Mouse (Mus musculus) embryonic stem cell, embryonic (primary cell): ENCODE data around the gene Sema6b.

Source experiments
- CTCF ChIA-PET, 4 experiments: fragments of 300-600 bp in 2 of 4; fragments of 350-600 bp in 2 of 4; sonication (Branson Sonifier 250); formaldehyde crosslinking; loops; one replicate each; lab custom pipeline; 2022; ENCODE audit warnings: inconsistent platforms in 2 of 4; lab: Charles Lee
- POLR2A ChIA-PET, 4 experiments: fragments of 300-600 bp in 2 of 4; fragments of 350-600 bp in 2 of 4; sonication (Branson Sonifier 250); formaldehyde crosslinking; loops; one replicate each; lab custom pipeline; 2022; ENCODE audit warnings: antibody characterized with exemption in 4 of 4, inconsistent platforms in 1 of 4; lab: Charles Lee

Sema6b gene

DNA sequence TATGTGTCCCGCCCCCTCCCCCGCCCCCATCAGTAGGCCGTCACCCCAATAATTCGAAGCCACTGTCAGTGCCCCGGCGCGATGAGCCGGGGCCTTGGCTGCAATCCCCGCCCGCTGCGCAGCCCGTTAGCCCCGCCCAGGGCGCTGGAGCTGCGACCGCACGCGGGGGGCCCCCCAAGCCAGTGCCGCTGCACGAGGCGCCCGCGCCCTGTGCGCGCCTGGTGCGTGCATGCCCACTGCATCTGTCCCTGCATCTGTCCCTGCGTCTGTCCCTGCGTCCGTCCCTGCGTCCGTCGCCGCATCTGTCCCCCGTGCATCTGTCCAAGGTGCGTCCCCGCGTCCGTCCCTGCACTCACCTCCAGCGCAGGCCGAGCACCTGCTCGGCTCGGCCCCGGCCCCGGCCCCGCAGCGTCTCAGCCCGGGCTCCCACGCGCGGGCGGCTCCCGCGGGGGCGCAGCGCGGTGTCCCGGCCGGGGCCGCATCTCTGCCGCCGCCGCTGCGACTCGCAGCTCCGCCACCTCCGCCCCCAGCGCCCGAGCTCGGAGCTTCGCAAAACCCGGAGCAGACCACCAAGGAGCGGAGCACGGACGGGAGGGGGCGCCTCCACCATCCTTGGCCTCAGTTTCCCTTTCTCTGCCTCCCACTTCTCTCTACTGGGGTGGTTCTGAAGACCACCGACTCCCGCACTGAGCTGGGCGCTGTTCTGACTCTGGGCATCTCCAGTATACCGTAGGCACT is at the start of gene Sema6b:
Gene Sema6b (minus strand): TSS at position 486 of the 738 bp plus-strand sequence.
- CTCF ChIA-PET = interaction anchor here (0.6 to 3.5 kb wide), 14 partner anchors 8 to 181 kb away, joined by 3 to 20 read pairs (median 3); partner anchors contain the start of genes Sh3gl1 (in 1 of the 4) and Yju2 (in 1 of the 4)
- POLR2A ChIA-PET = interaction anchor here in 3 of 4 experiments (0.6 to 1.9 kb wide), 13 partner anchors 9 to 931 kb away, joined by 3 to 12 read pairs (median 4); partner anchors contain the start of genes Dpp9 (in 1 of the 3), Hdgfl2 (in 1 of the 3) and Uhrf1 (in 1 of the 3)

DNA sequence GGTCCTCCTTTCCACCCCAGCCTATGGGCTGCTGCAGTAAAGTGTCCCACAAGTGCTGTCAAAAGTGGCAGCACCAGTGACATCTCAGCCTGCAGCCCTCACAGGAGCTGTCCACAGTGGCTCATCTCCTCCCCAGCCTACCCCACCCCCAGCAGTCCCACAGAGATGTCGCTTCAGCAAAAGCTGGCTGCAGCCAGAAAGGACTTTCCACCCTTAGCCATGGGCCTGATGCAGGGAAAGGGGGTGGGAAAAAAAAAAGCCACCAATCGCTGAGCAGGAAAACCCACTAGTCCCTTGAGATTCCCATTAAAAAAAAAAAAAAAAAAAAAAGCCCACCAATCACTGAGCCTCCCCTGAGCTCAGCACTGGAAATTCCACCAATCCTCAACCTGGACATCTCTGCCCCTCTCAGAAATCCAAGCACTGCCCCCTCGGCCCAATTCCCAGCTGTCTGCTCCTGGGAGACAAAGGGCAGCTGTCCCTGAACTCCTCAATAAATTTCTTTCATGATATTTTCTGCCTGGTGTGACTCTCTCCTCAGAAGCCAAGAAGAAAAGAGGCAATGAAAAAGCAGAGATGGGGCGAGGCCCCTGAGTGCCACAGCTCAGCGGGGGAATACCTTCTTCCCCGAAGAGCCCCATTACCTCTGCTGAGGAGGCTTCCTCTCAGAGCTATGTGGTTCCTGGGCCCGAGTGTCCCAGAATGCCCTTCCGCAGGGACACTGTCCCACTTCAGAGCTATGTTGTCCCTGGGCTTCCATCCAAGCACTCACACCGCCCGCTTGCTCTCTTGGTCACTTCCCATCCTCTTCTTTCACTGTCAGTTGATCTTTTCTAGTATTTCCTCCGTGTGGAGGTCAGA is 45.4 kb upstream of the Sema6b start:
- ChIA-PET POLR2A (interaction anchor here in 3 of 4 experiments (0.6 to 2.3 kb wide), 39 partner anchors 9 to 846 kb away, joined by 3 to 12 read pairs (median 4); partner anchors contain the start of genes Dpp9 (in 2 of the 3), Lonp1 (in 2 of the 3), Catsperd (in 1 of the 3) and Gm17949 (in 1 of the 3)), CTCF (interaction anchor here (0.6 to 1.2 kb wide), 22 partner anchors 9 to 502 kb away, joined by 3 to 8 read pairs (median 4); partner anchors contain the start of genes Plin4 (in 1 of the 4) and Sh3gl1 (in 1 of the 4))

DNA sequence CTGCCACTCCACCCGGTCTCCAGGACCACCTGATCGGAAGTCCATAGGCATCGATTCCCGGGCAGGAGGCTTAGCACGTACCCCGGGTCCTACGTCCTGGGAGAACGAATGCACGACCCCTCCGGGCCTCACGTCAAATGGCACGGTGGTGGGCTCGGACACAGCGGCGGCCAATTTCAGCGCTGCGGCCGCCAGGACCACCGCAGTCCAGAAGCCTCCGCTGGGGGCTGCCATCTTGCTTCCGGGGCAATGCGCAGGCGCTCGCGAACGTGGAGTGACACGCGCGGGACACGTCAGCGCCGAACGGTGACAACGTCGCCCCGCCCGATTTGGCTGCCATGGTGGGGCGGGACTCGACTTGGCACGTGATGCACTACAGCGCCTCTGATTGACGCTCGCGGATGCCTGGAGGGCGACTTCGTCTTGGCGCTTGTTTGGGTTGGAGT is 43.5 kb upstream of the Sema6b start, which contains the start of gene Mydgf:
Gene Mydgf (minus strand): TSS at position 263 of the 446 bp plus-strand sequence.
- ChIA-PET CTCF (interaction anchor here in 2 of 4 experiments (0.8 to 1.8 kb wide), 5 partner anchors 11 to 149 kb away, joined by 3 to 9 read pairs (median 3); no protein-coding TSS in a partner anchor), POLR2A (interaction anchor here in 3 of 4 experiments (0.8 to 1.5 kb wide), 12 partner anchors 9 to 224 kb away, joined by 3 to 13 read pairs (median 4); partner anchors contain the start of genes Hdgfl2 (in 1 of the 3), Sema6b (in 1 of the 3) and Yju2 (in 1 of the 3))

DNA sequence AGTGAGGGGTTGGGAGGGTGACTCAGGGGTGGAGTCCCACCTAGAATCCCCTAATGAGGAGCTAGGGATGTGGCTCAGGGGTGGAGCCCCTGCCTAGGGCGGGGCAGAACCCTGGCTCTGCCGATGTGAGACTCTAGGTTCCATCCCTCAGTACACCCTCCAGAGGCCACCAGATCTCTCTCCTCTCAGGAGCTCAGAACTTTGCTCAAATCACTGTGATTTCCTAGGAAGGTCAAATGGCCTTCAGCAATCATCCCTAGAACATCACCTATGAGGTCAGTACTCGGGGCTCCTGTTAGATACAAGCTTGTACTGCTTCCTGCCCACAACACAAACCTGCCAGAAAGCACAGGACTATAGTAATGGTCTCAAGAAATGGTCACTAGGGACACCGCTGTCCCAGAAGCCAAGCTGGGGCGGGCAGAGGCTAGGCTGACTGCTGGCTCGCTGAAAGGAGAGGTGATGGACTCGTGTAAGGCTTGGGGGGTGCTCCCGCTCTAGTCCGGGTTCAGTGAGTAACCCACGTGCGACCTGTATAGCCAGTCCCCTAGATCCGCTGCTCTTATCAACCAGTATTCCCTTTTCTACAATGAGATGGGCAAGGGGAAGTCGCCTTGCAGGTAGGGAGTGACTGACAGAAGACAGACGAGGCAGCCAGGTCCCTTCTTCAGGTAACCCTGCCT is 43.0 kb upstream of the Sema6b start:
- POLR2A ChIA-PET = interaction anchor here in 3 of 4 experiments (0.6 to 1.6 kb wide), 29 partner anchors 8 to 231 kb away, joined by 3 to 13 read pairs (median 4); partner anchors contain the start of genes Dpp9 (in 1 of the 3), Ebi3 (in 1 of the 3), Hdgfl2 (in 1 of the 3) and Sema6b (in 1 of the 3)

DNA sequence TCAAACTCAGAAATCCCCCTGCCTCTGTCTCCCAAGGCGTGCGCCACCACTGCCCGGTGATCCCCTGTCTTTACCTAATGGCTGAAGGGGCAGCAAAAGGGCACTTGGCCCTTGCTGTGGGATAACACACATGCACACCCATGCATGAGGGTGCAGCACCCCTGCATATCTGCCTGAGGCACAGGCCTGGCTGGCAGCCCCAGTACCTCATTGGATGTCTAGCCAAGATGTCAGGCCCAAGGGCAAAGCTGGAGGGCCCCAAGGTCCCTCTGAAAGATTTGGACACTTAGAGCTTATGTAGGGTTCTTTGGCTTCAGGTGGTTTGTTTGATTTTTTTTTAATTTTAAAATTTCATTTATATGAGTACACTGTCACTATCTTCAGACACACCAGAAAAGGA is 35.3 kb upstream of the Sema6b start:
- POLR2A ChIA-PET = interaction anchor here in 2 of 4 experiments (0.7 to 2.5 kb wide), 8 partner anchors 8 to 97 kb away, joined by 3 to 13 read pairs (median 4); no protein-coding TSS in a partner anchor
- CTCF ChIA-PET = interaction anchor here in 1 of 4 experiments (0.6 kb wide), 1 partner anchor 53 kb away, joined by 4 read pairs; no protein-coding TSS in a partner anchor

More for the DNA sequence above, 43.0 kb upstream of the Sema6b start:
- CTCF ChIA-PET = interaction anchor here in 3 of 4 experiments (0.6 to 1.8 kb wide), 12 partner anchors 11 to 489 kb away, joined by 3 to 9 read pairs (median 3); no protein-coding TSS in a partner anchor

DNA sequence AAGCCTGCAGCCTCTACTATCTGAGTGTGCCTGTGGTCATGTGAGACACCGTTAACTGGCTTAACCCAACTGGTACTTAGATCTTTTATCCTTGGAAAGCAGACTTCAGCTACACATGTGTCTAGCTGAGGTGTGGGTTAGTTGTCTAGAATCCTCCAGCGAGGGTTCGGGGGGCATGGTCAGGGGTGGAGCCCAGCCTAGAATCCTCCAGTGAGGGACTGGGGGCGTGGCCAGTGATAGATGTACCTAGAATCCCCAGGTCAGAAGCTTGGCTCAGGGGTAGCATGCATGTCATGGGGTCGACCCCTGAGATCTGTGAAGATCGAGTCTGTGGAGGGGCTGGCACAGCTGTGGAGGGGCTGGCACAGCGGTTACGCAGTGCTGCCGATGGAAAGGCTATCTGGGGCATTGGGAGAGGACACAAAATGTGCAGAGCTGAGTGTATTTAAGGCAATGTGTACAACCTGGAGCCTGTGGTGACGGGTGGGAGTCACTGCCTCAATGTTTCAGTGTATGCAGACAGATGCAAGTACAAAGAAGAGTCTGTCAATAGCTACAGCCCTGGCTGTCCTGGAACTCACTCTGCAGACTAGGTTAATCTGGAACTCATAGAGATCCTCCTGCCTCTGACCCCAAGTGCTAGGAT is 33.4 kb upstream of the Sema6b start:
- ChIA-PET POLR2A (interaction anchor here in 3 of 4 experiments (0.7 to 2.9 kb wide), 23 partner anchors 8 to 161 kb away, joined by 3 to 13 read pairs (median 3); partner anchors contain the start of genes Dpp9 (in 1 of the 3) and Kdm4b (in 1 of the 3)), CTCF (interaction anchor here (0.8 to 1.6 kb wide), 7 partner anchors 28 to 108 kb away, joined by 3 to 4 read pairs (median 3); no protein-coding TSS in a partner anchor)

DNA sequence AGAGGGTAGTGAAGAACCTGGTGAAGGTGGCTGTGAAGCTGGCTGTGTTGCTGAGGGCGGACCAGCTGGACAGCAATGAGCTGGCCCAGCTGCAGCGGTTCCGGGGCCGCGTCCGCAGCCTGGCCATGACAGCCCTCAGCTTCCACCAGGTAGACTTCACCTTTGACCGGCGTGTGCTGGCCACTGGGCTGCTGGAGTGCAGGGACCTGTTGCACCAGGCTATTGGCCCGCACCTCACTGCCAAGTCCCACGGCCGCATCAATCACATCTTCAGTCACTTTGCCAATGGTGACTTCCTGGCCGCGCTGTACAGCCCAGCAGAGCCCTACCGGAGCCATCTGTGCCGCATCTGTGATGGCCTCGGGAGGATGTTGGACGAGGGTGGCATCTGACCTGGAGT is 31.7 kb upstream of the Sema6b start:
- POLR2A ChIA-PET = interaction anchor here in 1 of 4 experiments (1.5 to 2.9 kb wide), 2 partner anchors 9 to 13 kb away, joined by 3 to 12 read pairs; no protein-coding TSS in a partner anchor
- CTCF ChIA-PET = interaction anchor here in 1 of 4 experiments (0.7 kb wide), 1 partner anchor 55 kb away, joined by 9 read pairs; no protein-coding TSS in a partner anchor

DNA sequence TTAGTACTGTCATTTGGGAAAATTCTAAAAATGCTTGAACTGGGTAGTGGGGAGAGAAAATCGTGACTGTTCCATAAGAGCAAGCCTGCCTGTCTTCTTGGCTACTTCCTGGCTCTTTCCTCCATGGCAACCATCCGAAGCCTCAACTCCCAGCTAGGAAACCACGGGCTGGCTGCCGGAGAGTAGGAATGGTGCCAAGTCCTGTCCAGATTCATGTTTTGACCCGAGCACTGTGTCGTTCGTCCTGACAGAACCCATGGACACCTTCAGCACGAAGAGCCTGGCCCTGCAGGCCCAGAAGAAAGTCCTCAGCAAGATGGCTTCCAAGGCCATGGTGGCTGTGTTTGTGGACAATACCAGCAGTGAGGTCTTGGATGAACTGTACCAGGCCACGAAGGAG is 31.3 kb upstream of the Sema6b start:
- ChIA-PET CTCF (interaction anchor here in 1 of 4 experiments (0.7 kb wide), 1 partner anchor 55 kb away, joined by 9 read pairs; no protein-coding TSS in a partner anchor), POLR2A (interaction anchor here in 2 of 4 experiments (0.6 to 1.8 kb wide), 5 partner anchors 10 to 80 kb away, joined by 3 to 5 read pairs (median 4); no protein-coding TSS in a partner anchor)

DNA sequence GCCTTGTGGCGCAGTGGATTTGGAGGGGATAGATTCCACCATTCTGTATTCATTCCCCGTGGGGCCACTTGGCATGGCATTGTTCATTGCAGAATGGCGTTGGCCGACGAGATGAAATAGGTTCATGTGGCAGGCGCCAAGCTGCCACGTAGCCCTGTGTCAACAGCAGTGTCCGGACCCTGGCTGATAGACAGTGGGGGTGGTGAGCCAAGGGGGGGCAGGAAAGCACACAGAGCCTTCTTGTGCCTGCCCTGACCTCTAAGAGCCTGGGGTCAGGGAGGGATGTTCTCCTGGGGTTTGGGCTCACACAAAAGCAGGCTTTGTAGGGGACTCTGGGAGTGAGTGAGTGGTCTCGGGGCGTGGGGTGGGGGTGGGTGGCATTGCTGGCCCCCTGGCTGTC is 30.5 kb upstream of the Sema6b start:
- ChIA-PET CTCF (interaction anchor here in 2 of 4 experiments (0.6 to 1.8 kb wide), 5 partner anchors 9 to 85 kb away, joined by 3 to 6 read pairs (median 4); no protein-coding TSS in a partner anchor), POLR2A (interaction anchor here in 3 of 4 experiments (0.9 to 1.8 kb wide), 8 partner anchors 11 to 131 kb away, joined by 3 to 5 read pairs (median 3); partner anchors contain the start of gene Chaf1a (in 1 of the 3))

DNA sequence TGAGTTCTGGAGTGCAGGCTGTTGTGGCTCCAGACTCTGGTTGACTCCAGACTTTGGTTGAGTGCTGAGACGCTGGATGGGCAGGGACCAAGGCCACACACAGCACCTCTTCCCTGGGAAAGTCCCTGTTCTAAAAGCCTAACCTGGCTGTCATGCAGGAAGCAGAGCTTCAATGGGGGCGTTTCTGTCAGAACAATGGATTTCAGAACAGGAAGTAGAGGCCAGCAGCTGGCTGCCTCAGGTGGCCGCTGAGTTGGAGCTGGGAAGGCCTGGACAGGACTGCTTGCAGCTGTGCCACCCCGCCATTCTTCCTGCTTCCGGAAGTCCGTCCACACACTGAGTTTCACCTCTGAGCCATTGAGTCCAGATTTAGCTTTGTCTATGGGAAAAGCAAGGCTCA is 29.7 kb upstream of the Sema6b start:
- CTCF ChIA-PET = interaction anchor here in 2 of 4 experiments (0.8 to 1.8 kb wide), 4 partner anchors 9 to 85 kb away, joined by 3 to 5 read pairs (median 4); no protein-coding TSS in a partner anchor
- POLR2A ChIA-PET = interaction anchor here in 2 of 4 experiments (0.6 to 1.8 kb wide), 8 partner anchors 10 to 301 kb away, joined by 3 to 5 read pairs (median 4); partner anchors contain the start of gene Chaf1a (in 1 of the 2)

DNA sequence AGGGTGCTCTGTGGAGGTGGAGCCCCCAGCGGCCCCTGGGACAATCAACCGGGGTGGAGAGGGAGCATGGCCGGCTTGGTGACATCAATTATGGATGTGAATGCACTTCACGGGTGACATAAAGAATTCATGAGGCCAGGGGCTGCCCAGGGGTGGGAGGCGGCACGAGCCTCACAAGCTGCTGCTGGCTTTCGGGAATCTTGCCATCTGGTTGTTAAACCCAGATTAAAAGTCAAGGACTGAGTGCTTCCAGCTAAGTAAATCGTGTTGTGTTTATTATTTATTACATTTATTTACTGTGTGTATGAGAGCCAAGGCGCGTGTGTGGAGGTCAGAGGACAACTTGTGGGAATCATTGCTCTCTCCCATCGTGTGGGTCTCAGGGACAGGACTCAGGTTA is 25.5 kb upstream of the Sema6b start:
- ChIA-PET POLR2A (interaction anchor here in 2 of 4 experiments (0.5 to 1.8 kb wide), 7 partner anchors 16 to 213 kb away, joined by 3 to 6 read pairs (median 3); partner anchors contain the start of genes Dpp9 (in 1 of the 2), Ebi3 (in 1 of the 2) and Sema6b (in 1 of the 2)), CTCF (interaction anchor here in 2 of 4 experiments (0.5 to 1.8 kb wide), 3 partner anchors 90 to 462 kb away, joined by 3 to 5 read pairs (median 4); partner anchors contain the start of gene Catsperd (in 1 of the 2))

DNA sequence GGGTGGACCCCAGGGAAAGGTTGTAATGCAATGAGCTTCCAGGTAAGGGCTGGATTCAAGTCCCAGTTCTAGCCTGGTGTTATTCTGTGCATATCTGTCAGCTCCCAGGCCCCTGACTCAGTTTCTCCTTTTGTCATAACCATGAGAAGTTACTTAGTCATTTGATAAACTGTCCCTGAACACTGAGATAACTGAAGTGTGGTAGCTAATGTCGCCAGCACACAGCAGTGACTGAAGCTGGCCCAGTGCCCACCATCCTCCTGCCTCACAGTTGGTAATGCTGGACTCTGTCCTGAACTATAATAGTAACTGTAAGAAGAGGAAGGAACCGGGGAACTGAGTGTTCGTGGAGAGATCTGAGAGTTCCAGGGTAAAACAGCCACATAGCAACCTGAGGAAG is 24.4 kb upstream of the Sema6b start:
- CTCF ChIA-PET = interaction anchor here in 2 of 4 experiments (1.3 to 1.8 kb wide), 2 partner anchors 33 to 91 kb away, joined by 4 to 6 read pairs; no protein-coding TSS in a partner anchor
- POLR2A ChIA-PET = interaction anchor here in 2 of 4 experiments (1.0 to 1.8 kb wide), 7 partner anchors 9 to 136 kb away, joined by 3 to 6 read pairs (median 3); partner anchors contain the start of genes Chaf1a (in 1 of the 2), Dpp9 (in 1 of the 2), Hdgfl2 (in 1 of the 2) and Sema6b (in 1 of the 2)

DNA sequence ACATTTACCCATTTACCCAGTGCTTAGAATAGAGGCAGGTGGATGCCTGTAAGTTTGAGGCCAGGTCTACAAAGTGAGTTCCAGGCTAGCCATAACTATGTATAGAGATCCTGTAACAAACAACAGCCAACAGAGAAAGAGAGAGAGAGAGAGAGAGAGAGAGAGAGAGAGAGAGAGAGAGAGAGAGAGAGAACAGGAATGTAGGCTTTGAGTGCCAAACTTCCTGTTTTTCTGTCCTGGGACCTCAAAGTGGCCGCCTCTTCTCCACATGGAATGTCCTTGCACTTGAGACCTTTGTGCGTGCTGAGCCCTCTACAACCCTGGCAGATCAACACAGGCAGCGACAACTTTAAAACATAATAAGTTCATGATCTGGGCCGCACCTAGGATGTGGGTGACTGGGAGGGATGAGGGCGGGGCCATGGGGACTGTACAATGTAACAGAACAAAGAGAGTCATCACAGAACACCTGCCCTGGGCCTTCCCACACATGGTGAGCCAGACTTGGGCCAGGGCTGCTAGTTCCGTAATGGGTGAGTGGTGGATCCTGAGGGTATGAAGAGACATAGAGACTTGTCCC is 23.5 kb upstream of the Sema6b start:
- CTCF ChIA-PET = interaction anchor here in 1 of 4 experiments (1.3 kb wide), 1 partner anchor 32 kb away, joined by 6 read pairs; no protein-coding TSS in a partner anchor

DNA sequence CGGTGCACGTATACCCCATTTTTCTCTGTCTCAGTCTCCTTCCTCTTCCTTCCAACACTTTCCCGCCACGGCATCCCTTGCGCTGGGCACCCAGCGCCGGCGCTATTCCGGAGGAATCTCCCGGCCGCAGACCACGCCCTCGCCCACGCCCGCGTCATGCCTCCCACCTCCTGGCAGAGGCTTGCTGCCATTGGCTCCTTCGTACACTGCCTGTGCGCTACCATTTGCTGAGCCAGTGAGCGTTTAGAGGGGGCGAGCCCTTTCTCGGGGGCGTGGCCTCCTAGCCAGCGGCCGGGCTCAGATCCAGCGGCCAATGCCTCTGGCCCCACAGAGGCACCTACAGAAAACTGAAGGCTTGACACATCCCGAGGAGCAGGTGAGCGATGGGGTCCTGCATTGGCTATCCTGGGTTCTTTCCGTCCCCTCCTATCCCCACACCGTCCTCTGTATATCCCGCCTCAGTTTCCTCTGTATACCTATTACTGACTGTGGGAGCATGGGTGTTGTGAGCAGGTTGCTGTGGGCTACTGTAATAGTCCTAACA is 22.2 kb upstream of the Sema6b start, which contains the start of gene Tnfaip8l1:
Gene Tnfaip8l1 (plus strand): TSS at position 247 of the 544 bp plus-strand sequence.
- CTCF ChIA-PET = interaction anchor here in 1 of 4 experiments (3.6 kb wide), 1 partner anchor 31 kb away, joined by 29 read pairs; no protein-coding TSS in a partner anchor
- POLR2A ChIA-PET = interaction anchor here in 1 of 4 experiments (1.1 to 1.3 kb wide), 2 partner anchors 31 to 54 kb away, joined by 3 read pairs; no protein-coding TSS in a partner anchor

More for the DNA sequence above, 23.5 kb upstream of the Sema6b start:
- POLR2A ChIA-PET = interaction anchor here in 2 of 4 experiments (1.0 to 1.3 kb wide), 6 partner anchors 11 to 137 kb away, joined by 3 to 4 read pairs (median 3); partner anchors contain the start of genes Chaf1a (in 1 of the 2), Dpp9 (in 1 of the 2) and Hdgfl2 (in 1 of the 2)
